9 mouse cellular contexts compared by ENCODE assay signal in genomic region chr15:91190519-91191207, GRCm38 (mm10). TPM values are rescaled to one million over a fixed set of nuclear protein-coding genes. Genes with fewer than 3 reads are reported as not detected.
DNase-seq lines count a peak whose midpoint lies in the region; ATAC-seq lines count a peak whose summit lies in the region.
"Had no signal": no experiment of that assay in that cellular context is flagged by ENCODE, and none has a peak within 500 bp of the region (broad histone marks: within the 10 kb centered on the region; RNA-seq: fewer than 3 reads in every experiment).

No protein-coding gene starts in this region.

- peaks cover 6% of the 10 kb centered on the region for H3K4me1 ChIP-seq in intestine, embryonic 14.5 days (replicated peaks; ENCODE audit: control insufficient read depth, insufficient read depth, low read length)
- H3K4me1 ChIP-seq in neural tube, embryonic 11.5 days (ENCODE audit: control insufficient read depth, insufficient read depth, low read length), result peaks cover 5% of the 10 kb centered on the region; the same call in 1 of the 2 replicates

- WGBS in intestine, embryonic 14.5 days, result 45% methylated on average over 17 of the region's 17 CpGs
- WGBS in neural tube, embryonic 11.5 days, result 44% methylated on average over 17 of the region's 17 CpGs

- peak overlapping the region; percentile 55 for H3K4me2 ChIP-seq in intestine, embryonic 14.5 days (ENCODE audit: low read length)
- peak overlapping the region; percentile 49 for H3K4me2 ChIP-seq in neural tube, embryonic 11.5 days (ENCODE audit: low read depth)

- H3K9me3 ChIP-seq in intestine, embryonic 14.5 days (ENCODE audit: control insufficient read depth, low read length), result no peaks in the 10 kb centered on the region
- no peaks in the 10 kb centered on the region for H3K9me3 ChIP-seq in neural tube, embryonic 11.5 days (ENCODE audit: control insufficient read depth, low read length)

- no peak overlapping the region for H3K27ac ChIP-seq in intestine, embryonic 14.5 days (ENCODE audit: low read depth)
- H3K27ac ChIP-seq in neural tube, embryonic 11.5 days (ENCODE audit: low read depth, low read length), result no peak overlapping the region

- peak overlapping the region; percentile 47 for H3K4me3 ChIP-seq in intestine, embryonic 14.5 days (ENCODE audit: low read depth, low read length)
- peak overlapping the region; percentile 35 for H3K4me3 ChIP-seq in neural tube, embryonic 11.5 days (ENCODE audit: low read depth, low read length)

- H3K27me3 ChIP-seq in intestine, embryonic 14.5 days (replicated peaks; ENCODE audit: control insufficient read depth, insufficient read depth, low read length), result no peaks in the 10 kb centered on the region
- no peaks in the 10 kb centered on the region for H3K27me3 ChIP-seq in neural tube, embryonic 11.5 days (ENCODE audit: control insufficient read depth, insufficient read depth, low read length)

- ATAC-seq in intestine, embryonic 14.5 days (replicated peaks; ENCODE audit: low FRiP score, low TSS enrichment, low read depth), result no peak
- no peak for ATAC-seq in neural tube, embryonic 11.5 days (ENCODE audit: insufficient read depth, low FRiP score, low TSS enrichment)

- intact Hi-C loops in left cerebral cortex, postnatal 4 days (cut with DNase I), result no loop called here
- intact Hi-C loops in left cerebral cortex, postnatal 10 days (cut with DNase I), result loop anchor here (5.0 to 10.0 kb wide), 3 partner anchors 62 to 382 kb away; partner anchors contain the start of gene Slc2a13

- peak; percentile 12 for DNase-seq in left cerebral cortex, postnatal 4 days
- no peak for DNase-seq in left cerebral cortex, postnatal 10 days (ENCODE audit: extremely low spot score in 1 of 2, low spot score in 2 of 2)
- DNase-seq in embryo, embryonic 10.5 days (ENCODE audit: low spot score), result peak; percentile 30
- no peak for DNase-seq in intestine, embryonic 14.5 days (ENCODE audit: low spot score)
- DNase-seq in neural tube, embryonic 11.5 days (ENCODE audit: low spot score), result no peak
- DNase-seq in kidney, postnatal 14 days, result no peak
- DNase-seq in Muller cell, postnatal 12 days (ENCODE audit: inconsistent ontology term), result no peak
- DNase-seq in gastrocnemius, postnatal 4 days (ENCODE audit: low spot score in 2 of 2), result no peak

- H3K36me3 ChIP-seq in intestine, embryonic 14.5 days (ENCODE audit: control insufficient read depth, insufficient read depth, low read length), result no peaks in the 10 kb centered on the region
- H3K36me3 ChIP-seq in neural tube, embryonic 11.5 days (ENCODE audit: control insufficient read depth, insufficient read depth, low read length), result no peaks in the 10 kb centered on the region

- H3K9ac ChIP-seq in intestine, embryonic 14.5 days (ENCODE audit: low read length), result no peak overlapping the region
- H3K9ac ChIP-seq in neural tube, embryonic 11.5 days (ENCODE audit: low read length), result peak overlapping the region; percentile 56

RNA-seq across cellular contexts. Expression of gene Abcd2, which starts 0.9 kb away (rescaled TPM):
- total RNA-seq in left cerebral cortex, postnatal 4 days (2021), result 10 to 100 TPM in 1 of 2 experiments, 1 to 10 TPM in 1; 9.9 to 11.6 TPM
- total RNA-seq in left cerebral cortex, postnatal 10 days (2021), result 10 to 100 TPM; 25.0 to 27.5 TPM
- 2.8 and 3.4 TPM in 2 replicates for polyA plus RNA-seq in intestine, embryonic 14.5 days (2014; fragmentation: Nextera tagmentation; extraction: Ambion mirVana)
- polyA plus RNA-seq in neural tube, embryonic 11.5 days (2014; fragmentation: Nextera tagmentation; extraction: Ambion mirVana), result 13.6 and 15.5 TPM in 2 replicates
- total RNA-seq in gastrocnemius, postnatal 4 days (2021), result 10 to 100 TPM; 11.9 to 13.7 TPM

RNA-seq across cellular contexts. Expression of gene CN725425, which starts 8.6 kb away (rescaled TPM):
- total RNA-seq in left cerebral cortex, postnatal 4 days (2021), result not detected
- under 1 TPM; 0.24 to 0.30 TPM for total RNA-seq in left cerebral cortex, postnatal 10 days (2021)
- 0.12 TPM in 1 of 2 replicates, not detected in the other for polyA plus RNA-seq in intestine, embryonic 14.5 days (2014; fragmentation: Nextera tagmentation; extraction: Ambion mirVana)
- not detected in 2 replicates for polyA plus RNA-seq in neural tube, embryonic 11.5 days (2014; fragmentation: Nextera tagmentation; extraction: Ambion mirVana)
- total RNA-seq in gastrocnemius, postnatal 4 days (2021), result not detected
- polyA plus RNA-seq: Patski had no signal

Comparison
In these comparisons a context has a peak if more than half of its experiments do, and no peak if none do; other contexts are left out.
1. DNase-seq: peak in left cerebral cortex, postnatal 4 days (single experiment) and embryo, embryonic 10.5 days (single experiment); none in left cerebral cortex, postnatal 10 days (0 of 2), intestine, embryonic 14.5 days (single experiment), neural tube, embryonic 11.5 days (single experiment), kidney, postnatal 14 days (single experiment), Muller cell, postnatal 12 days (single experiment) and gastrocnemius, postnatal 4 days (0 of 2).